Mouse (Mus musculus) myocyte (in vitro differentiated cells): ENCODE measurements at regions not wholly inside any gene's neighbourhood (a gene's known extent, or its start where the extent isn't known, plus 50 kb on each side); places are given as distances from the start of the nearest gene placed in this dataset.

Experiments used
- H3K27me3 ChIP-seq: one replicate; pipeline ENCODE4 v1.6.1; 2011; ENCODE audit not compliant: control insufficient read depth, insufficient read depth, insufficient read length
- H3K36me3 ChIP-seq: one replicate; pipeline ENCODE4 v1.6.1; 2011; ENCODE audit not compliant: control insufficient read depth, insufficient read depth
- H3K4me2 ChIP-seq: one replicate; pipeline ENCODE4 v1.6.1; 2011; ENCODE audit warnings: low read depth, control low read depth
- H3K4me3 ChIP-seq: one replicate; pipeline ENCODE4 v1.5.1; 2011; ENCODE audit warnings: mild to moderate bottlenecking, control low read depth, moderate library complexity
- H3K79me2 ChIP-seq: one replicate; pipeline ENCODE4 v1.6.1; 2011; ENCODE audit not compliant: control insufficient read depth, insufficient read depth
- H3ac ChIP-seq: one replicate; pipeline ENCODE4 v1.6.1; 2011; ENCODE audit not compliant: control insufficient read depth, insufficient read length
- CEBPB ChIP-seq: IDR thresholded peaks from 2 replicates; pipeline ENCODE4 v1.6.1; 2011; ENCODE audit warnings: mild to moderate bottlenecking, moderate library complexity; ENCODE audit not compliant: poor library complexity, insufficient read depth, severe bottlenecking
- E2F4 ChIP-seq: IDR thresholded peaks from one replicate; pipeline ENCODE4 v1.6.1; 2011; ENCODE audit warnings: mild to moderate bottlenecking, control low read depth, moderate library complexity; ENCODE audit not compliant: insufficient read depth
- MAX ChIP-seq: IDR thresholded peaks from one replicate; pipeline ENCODE4 v1.6.1; 2011; ENCODE audit warnings: low read depth, mild to moderate bottlenecking, control low read depth
- MYOD1 ChIP-seq, 3 experiments: IDR thresholded peaks; one replicate each; pipeline ENCODE4 v1.6.1; 2011; ENCODE audit warnings: control low read depth in 2 of 3, low read depth in 2 of 3, mild to moderate bottlenecking in 2 of 3, moderate library complexity in 1 of 3; ENCODE audit not compliant: insufficient read length in 2 of 3, control insufficient read depth in 1 of 3
- MYOG ChIP-seq, 3 experiments: IDR thresholded peaks; one replicate each; pipeline ENCODE4 v1.6.1; 2011; ENCODE audit warnings: control low read depth in 2 of 3, low read depth in 2 of 3, mild to moderate bottlenecking in 2 of 3; ENCODE audit not compliant: insufficient read length in 2 of 3, control insufficient read depth in 1 of 3, insufficient read depth in 1 of 3
- POLR2A ChIP-seq: IDR thresholded peaks from one replicate; pipeline ENCODE4 v1.6.1; 2011; ENCODE audit warnings: low read depth, mild to moderate bottlenecking, control low read depth, moderate library complexity; ENCODE audit not compliant: insufficient read length
- POLR2AphosphoS2 ChIP-seq: IDR thresholded peaks from one replicate; pipeline ENCODE4 v1.6.1; 2011; ENCODE audit warnings: low read depth, control low read depth; ENCODE audit not compliant: insufficient read length
- REST ChIP-seq: IDR thresholded peaks from one replicate; pipeline ENCODE4 v1.6.1; 2011; ENCODE audit warnings: mild to moderate bottlenecking, control low read depth, moderate library complexity; ENCODE audit not compliant: insufficient read depth, insufficient read length
- SRF ChIP-seq: IDR thresholded peaks from one replicate; pipeline ENCODE4 v1.6.1; 2011; ENCODE audit warnings: low read depth; ENCODE audit not compliant: control insufficient read depth, insufficient read length
- TCF12 ChIP-seq: IDR thresholded peaks from one replicate; pipeline ENCODE4 v1.6.1; 2011; ENCODE audit warnings: mild to moderate bottlenecking, control low read depth; ENCODE audit not compliant: poor library complexity, insufficient read depth, severe bottlenecking
- TCF3 ChIP-seq: IDR thresholded peaks from one replicate; pipeline ENCODE4 v1.6.1; 2011; ENCODE audit warnings: low read depth, control low read depth; ENCODE audit not compliant: insufficient read length
- USF1 ChIP-seq: IDR thresholded peaks from one replicate; pipeline ENCODE4 v1.6.1; 2011; ENCODE audit warnings: low read depth, mild to moderate bottlenecking, control low read depth, moderate library complexity

DNA sequence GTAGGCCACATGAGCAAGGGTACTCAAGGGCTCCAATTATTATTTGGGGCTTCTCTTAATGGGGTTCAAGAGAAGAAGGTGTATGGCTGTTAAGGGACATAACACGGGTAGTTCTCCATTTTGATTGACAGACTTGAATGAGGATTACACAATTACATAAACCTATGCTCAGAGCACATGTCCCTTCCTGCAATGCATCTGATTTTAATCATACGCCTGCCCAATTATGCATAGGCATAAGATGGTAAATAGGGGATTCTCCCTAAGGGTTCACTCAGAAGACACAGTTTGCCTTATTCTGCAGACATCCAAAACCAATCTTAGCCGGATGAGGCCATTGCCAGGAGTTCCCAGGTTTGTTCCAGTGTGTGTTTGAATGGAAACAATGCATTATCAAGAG is 97.9 kb upstream of the Zmiz1 start:
- no peak for TF ChIP-seq POLR2AphosphoS2

DNA sequence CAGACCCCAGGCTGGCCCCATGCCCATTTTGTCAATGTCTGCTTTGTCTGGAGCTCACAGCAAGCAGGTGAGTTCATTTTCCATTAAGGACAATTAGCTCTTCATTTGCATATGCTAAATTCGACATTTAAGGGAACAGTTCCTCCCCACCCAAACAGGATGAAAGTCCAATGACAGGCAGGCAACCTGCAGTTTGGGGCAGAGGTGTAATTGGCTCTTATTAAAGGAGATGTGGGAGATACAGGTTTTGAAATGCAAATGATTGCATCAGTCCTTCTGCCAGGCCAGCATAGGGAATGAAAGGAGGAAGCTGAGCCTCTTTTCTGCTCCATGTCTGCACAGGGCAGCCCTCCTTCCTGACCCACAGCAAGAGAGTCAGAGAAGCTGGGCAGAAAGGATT is 96.2 kb upstream of the Zmiz1 start:
- no peak for TF ChIP-seq REST
- TF ChIP-seq E2F4: no peak
- TF ChIP-seq TCF3: no peak
- no peak for TF ChIP-seq MAX
- TF ChIP-seq CEBPB: no peak
- TF ChIP-seq MYOG (IDR thresholded peaks at IDR 0.05; ENCODE audit: control insufficient read depth in 1 of 3, insufficient read depth in 1 of 3, insufficient read length in 2 of 3, low read depth in 2 of 3): no peak
- no peak for TF ChIP-seq POLR2AphosphoS2
- TF ChIP-seq POLR2A: no peak
- TF ChIP-seq USF1: no peak
- Histone ChIP-seq H3K27me3 (no peaks in the 10 kb centered on the region), H3K4me3 (no peak overlapping the region), H3K36me3 (no peaks in the 10 kb centered on the region), H3ac (no peak overlapping the region), H3K4me2 (no peak overlapping the region), H3K79me2 (no peaks in the 10 kb centered on the region)

More for the DNA sequence above, 97.9 kb upstream of the Zmiz1 start:
- Histone ChIP-seq H3K4me3 (no peak overlapping the region), H3ac (no peak overlapping the region), H3K36me3 (no peaks in the 10 kb centered on the region), H3K79me2 (no peaks in the 10 kb centered on the region), H3K4me2 (no peak overlapping the region), H3K27me3 (no peaks in the 10 kb centered on the region)

DNA sequence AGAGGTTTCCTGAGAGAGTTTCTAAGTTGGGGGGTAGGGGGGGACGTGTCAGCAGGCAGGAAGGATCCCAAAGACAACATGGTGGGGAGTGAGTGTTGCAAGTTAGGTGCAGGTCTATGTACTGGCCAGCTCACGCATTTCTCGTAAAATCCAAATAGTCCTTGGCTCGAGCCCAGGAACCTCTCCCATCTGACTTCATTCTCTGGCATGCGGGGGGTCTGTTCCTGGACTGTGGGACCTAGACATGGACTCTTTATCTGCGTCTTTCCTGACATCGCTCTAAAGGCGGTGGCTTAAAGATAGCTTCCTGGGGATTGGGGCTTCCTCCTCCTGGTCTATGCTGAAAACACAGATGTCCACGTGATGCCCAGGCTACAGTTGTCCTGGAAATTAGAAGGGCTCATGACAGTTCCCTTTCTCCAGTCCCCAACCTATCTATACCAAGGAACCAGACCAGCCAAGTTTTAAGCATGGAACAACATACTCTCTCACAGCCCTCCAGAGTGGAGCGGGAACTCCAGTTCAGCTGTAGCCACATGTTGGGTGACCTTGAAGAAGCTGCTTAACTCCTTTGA is 93.7 kb upstream of the Zmiz1 start:
- Histone ChIP-seq H3K27me3 (no peaks in the 10 kb centered on the region), H3K4me2 (no peak overlapping the region), H3ac (no peak overlapping the region), H3K4me3 (no peak overlapping the region), H3K36me3 (no peaks in the 10 kb centered on the region), H3K79me2 (no peaks in the 10 kb centered on the region)
- TF ChIP-seq USF1 (peak; percentile 74), E2F4 (no peak)

DNA sequence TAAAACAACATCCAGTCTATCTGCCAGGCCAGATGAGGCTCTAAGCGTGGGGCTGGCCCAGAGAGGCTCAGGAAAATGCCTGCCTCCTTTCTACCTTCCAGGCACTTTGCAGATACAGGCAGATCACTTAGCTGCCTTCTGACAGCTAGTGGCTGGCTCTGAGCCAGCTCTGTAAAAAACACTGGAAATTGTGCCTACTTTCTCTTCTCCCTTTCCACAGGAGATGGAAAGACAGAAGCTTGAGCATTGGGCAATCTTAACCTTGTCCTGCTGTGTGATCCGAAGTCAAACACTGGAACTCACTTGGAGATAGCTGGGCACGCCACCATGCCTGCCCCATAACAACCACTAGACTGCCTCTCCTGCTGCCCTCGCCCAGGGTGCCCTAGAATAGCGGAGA is 93.0 kb upstream of the Zmiz1 start:
- Histone ChIP-seq H3K4me2 (no peak overlapping the region), H3K36me3 (no peaks in the 10 kb centered on the region), H3K79me2 (no peaks in the 10 kb centered on the region), H3K4me3 (no peak overlapping the region), H3ac (no peak overlapping the region), H3K27me3 (no peaks in the 10 kb centered on the region)
- TF ChIP-seq SRF: no peak
- TF ChIP-seq TCF12: no peak
- TF ChIP-seq POLR2AphosphoS2: no peak
- TF ChIP-seq E2F4: no peak
- TF ChIP-seq MYOD1 (IDR thresholded peaks at IDR 0.05; ENCODE audit: control insufficient read depth in 1 of 3, insufficient read length in 2 of 3, low read depth in 2 of 3): no peak

- Histone ChIP-seq H3K4me3 (no peak overlapping the region), H3K4me2 (peak overlapping the region; percentile 16), H3ac (no peak overlapping the region), H3K36me3 (no peaks in the 10 kb centered on the region), H3K79me2 (no peaks in the 10 kb centered on the region), H3K27me3 (no peaks in the 10 kb centered on the region)
- no peak for TF ChIP-seq MYOG (IDR thresholded peaks at IDR 0.05; ENCODE audit: control insufficient read depth in 1 of 3, insufficient read depth in 1 of 3, insufficient read length in 2 of 3, low read depth in 2 of 3)
- no peak for TF ChIP-seq REST
- no peak for TF ChIP-seq MYOD1 (IDR thresholded peaks at IDR 0.05; ENCODE audit: control insufficient read depth in 1 of 3, insufficient read length in 2 of 3, low read depth in 2 of 3)
- no peak for TF ChIP-seq POLR2A
- TF ChIP-seq E2F4: no peak
- no peak for TF ChIP-seq TCF3
- TF ChIP-seq MAX: no peak
- no peak for TF ChIP-seq USF1
- no peak for TF ChIP-seq POLR2AphosphoS2
- no peak for TF ChIP-seq TCF12
- no peak for TF ChIP-seq CEBPB
These were observed 88.5 kb upstream of the Zmiz1 start for GRCm38 (mm10) chr14:25370306-25371020.

- H3K4me3 ChIP-seq: no peak overlapping the region
- no peak for TF ChIP-seq MYOD1 (IDR thresholded peaks at IDR 0.05; ENCODE audit: control insufficient read depth in 1 of 3, insufficient read length in 2 of 3, low read depth in 2 of 3)
- TF ChIP-seq TCF3: no peak
- no peak for TF ChIP-seq USF1
- TF ChIP-seq MYOG (IDR thresholded peaks at IDR 0.05; ENCODE audit: control insufficient read depth in 1 of 3, insufficient read depth in 1 of 3, insufficient read length in 2 of 3, low read depth in 2 of 3): no peak
- no peak for TF ChIP-seq CEBPB
- no peak for TF ChIP-seq SRF
- TF ChIP-seq POLR2A: no peak
- no peaks in the 10 kb centered on the region for H3K27me3 ChIP-seq
- H3K4me2 ChIP-seq: peak overlapping the region; percentile 16
- no peak overlapping the region for H3ac ChIP-seq
- H3K79me2 ChIP-seq: no peaks in the 10 kb centered on the region
- H3K36me3 ChIP-seq: no peaks in the 10 kb centered on the region
These were observed 88.0 kb upstream of the Zmiz1 start for GRCm38 (mm10) chr14:25371021-25371400.
